Mouse (Mus musculus) cerebellum, postnatal 25 days (tissue): ENCODE data around the gene Commd7.
A peak's percentile ranks its signal among the peaks of the same experiment; 100 is the strongest.

Source experiments
- DNase-seq, 2 experiments: peaks; one replicate each; pipeline ENCODE4 v3.0.0; 2021; ENCODE audit warnings: mixed read lengths in 2 of 2

The Commd7 gene

DNA sequence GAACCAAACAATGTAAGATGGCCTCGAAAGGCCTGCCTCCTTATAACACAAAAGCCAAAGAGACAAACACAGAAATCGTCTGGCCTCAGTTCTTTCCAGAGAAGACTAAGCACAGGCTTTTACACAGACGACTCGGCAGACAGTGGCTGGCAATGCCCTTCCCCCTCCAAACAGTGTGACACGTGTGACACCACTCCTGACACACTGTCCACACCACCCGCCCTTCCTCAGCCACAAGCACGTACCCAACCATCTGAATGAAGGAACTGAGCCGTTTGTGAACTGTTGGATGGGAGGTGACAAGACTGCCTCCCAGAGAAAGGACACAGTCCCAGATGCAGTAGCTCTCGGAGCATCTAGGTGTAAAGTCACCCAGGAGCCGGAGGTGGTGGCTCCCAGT, 13.7 kb downstream of the Commd7 start:
- DNase-seq = no peak

DNA sequence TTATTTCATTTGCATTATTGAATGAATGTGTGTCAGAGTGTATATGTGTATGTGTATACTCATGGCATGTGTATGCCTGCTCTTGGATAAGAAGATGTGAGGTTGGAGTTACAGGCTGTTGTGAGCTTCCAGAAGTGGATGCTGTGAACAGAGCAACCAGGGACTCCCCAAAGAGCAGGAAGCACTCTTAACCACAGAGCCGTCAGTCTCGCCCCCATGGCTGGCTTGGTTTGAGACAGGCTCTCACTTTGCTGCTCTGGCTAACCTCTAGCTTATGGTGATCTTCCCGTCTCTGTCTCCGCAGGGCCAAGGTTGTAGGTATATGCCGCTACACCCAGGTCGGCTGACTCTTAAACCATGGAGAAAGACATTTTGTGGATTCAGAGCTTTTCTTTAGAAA, 14.1 kb downstream of the Commd7 start:
- no peak for DNase-seq

DNA sequence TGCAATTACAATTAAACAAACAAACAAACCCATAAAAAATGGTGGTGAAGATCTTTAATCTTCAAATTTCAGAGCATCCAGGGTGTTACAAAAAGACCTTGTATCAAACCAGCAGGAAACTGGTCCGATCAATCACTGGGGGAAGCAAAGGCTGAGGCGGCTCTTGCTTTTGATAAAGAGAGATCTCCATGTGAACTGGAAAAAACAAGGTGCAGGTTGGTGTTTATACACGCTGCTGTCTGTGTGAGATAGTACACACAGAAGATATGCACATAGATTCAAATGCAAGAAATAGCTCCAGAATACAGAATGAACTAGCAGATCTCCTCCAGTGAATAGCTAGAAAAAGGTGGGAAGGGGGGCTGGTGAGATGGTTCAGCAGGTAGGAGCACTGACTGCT, 15.7 kb downstream of the Commd7 start:
- no peak for DNase-seq

DNA sequence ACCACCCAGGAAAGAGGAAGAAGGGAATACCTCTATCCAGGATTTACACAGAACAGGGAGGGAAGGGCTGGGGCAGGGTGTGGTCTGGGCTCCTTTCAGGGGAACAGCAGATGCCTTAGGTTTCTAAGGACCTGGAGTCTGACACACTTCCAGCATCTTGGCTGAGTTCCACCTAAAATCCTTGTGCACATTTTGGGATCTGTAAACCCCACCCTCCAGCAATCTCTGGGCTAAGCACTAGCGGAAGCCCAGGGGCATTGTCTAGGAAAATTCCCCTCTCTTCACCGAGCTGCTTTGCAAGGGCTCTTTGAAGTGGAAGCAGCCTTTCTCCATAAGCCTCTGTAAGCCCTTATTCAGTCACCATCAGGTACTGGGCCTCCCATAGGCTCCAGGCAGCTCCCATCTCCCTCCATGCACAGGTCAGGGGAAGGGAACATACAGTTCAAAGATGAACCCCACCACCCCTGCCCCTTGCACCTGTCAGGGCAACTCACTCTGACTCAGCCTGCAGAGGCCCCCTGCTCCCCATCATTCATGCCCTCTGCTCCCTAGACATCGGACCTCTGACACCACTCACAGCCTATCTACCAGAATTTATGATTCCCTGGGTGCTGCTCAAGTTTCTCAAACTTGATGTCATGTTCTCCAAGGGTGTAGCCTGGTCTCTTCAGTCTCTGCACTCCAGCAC, 19.8 kb downstream of the Commd7 start:
- DNase-seq = no peak

DNA sequence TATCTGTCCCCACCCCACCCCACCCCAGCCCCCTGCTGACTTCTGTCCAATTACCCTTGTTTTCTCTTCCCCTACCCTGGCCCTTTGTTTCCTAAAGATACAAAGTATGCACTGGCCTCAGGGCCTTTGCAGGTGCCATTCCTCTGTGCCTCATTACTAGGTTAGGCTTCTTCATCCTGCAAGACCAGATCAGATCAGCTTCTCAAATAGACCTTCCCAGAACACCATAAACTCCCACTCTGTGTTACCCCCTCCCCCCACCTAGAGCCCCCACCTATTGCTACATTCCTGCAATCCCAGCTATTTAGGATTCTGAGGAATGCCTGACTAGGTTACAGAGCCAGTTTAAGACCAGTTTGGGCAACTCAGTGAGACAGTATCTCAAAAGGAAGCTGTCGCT, 20.8 kb downstream of the Commd7 start:
- DNase-seq = no peak

DNA sequence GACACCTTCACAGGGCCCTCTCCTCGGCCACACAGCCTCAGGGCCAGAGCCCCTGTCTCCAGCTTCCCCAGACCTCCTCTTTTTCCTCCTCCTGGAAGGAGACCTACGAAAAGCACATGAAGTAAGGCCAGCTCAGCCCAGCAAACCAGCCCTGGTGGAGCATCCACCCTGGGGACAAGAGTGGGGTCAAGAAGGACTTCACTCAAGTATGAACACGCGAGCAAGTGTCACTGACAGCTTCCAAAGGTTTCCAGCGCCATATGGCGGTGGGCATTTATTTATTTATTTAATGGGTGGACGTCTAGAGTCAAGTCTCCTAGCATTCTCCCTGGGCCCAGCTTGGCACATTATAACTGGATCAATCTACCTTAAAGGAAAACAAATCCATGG, 21.3 kb downstream of the Commd7 start:
- no peak for DNase-seq

DNA sequence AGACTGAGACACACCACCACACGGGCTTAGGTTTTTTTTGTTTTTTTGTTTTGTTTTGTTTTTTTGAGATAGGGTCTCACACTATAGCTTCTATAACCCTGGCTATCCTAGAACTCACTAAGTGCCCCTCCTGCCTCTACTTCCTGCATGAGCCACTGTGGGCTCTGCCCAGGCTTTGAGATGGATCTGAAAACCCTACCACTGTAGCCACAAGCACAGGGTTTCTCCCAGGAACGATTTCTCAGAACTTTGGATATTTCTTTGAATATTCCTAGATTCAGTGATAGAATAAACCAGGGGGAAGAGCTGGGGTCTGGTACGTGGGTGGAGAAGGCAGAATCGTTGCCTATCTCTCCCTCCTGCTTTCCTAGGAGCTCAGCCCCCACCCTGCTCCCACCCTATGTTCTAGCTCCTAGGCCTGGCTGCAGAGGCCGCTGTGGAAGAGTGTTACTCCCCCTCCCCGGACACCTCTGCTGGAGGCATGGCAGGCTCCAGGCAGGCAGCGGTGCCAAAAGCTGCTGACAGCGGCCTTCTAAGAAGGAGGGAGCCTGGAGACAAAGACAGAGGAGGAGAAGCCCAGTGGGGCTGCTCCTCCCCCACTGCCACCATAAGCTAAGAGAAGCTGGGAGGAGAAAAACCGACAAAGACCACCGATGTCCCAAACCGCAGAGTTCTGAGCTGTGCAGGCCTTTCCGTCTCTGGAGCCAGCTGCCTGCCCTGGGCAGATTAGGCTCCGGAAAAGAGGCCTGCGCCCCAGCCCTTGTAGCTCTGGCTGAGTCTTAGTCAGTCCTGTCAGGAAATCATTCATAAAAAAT, 21.9 kb downstream of the Commd7 start:
- DNase-seq = peak in 1 of 2 experiments; percentile 22

DNA sequence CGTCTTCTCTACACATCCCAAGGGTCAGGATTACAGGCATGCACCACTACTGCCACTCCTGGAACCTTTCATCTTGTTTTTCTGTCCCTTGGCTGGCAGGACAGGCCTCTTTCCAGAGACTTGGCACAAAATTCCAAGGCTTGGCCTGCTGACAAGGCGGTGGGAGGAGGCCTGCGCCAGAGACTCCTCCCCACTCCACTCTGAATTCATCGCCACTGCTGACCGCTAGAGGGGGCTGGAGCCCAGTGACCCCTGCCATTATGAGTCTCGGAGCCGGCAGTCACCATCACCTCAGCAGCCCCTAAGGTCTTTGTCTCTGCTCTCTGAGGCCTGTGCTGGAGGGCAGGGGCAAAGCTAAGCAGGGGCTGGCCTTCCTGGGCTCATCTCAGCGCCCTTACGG, 23.0 kb downstream of the Commd7 start:
- DNase-seq = peak; percentile 98

DNA sequence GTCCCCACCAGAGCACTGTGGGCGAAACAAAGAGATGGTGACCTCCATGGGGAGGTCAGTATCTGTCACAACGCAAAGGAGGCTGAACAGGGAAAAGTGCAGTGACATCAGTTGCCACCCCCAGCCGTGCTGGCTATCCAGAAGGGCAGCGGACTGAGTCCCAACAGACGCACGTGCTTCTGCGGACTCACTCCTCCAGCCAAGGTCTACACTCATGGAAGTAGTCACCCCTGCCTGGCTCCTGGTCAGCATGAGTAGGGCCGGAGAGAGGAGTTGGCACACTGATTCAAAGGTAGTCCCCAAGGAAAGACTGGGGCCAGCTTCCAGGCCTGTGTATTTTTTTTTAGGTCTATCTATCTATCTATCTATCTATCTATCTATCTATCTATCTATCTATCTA, 23.5 kb downstream of the Commd7 start:
- peak; percentile 41 to 52 for DNase-seq

DNA sequence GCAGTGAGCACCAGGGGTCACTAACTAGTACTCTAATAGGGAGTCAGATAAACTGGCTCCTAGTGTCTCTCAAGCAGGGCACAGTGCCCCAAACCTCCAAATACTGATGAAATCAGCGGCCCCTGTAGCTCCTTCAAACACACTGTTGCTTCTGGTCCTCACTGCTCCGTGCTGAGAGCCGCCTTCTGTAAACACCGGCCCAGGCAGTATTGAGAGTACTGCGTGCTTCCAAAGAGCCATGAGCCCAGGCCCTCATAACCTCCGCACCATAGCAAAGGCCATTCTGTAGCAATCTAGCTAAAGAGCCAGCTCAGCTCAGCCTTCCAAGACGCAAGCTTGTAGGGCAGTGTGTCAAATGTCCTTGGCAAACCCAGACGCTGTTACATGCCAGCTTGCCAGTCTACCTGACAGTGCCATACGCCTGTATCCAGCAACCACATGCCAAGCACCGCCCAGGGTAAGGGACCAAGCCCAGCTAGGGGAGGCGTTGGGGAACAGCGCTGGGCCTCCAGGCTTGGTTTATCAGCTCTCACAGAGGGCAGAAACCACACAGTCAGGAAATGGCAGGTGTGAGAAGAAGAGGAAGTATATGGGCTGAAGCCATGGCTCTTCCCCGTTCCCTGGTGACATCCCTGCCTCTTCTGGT, 24.6 kb downstream of the Commd7 start:
- peak; percentile 90 to 92 for DNase-seq

DNA sequence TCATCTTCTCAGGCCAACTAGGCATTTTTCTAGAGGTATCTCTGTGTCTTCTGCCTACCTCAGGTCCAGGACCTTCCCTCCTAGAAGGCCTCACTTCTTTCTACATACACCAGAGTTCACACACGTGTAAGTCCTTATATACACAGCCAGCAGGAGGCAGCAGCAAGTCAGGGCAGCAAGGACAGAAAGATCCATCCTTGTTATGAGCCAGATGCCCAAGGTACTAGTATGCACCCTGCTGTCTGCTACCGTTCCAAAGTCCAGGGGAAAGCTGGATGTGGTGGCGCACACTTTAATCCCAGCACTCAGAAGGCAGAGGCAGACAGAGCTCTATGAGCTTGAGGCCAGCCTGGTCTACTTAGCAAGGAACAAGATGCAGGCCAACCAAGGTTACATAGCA, 26.2 kb downstream of the Commd7 start:
- no peak for DNase-seq

DNA sequence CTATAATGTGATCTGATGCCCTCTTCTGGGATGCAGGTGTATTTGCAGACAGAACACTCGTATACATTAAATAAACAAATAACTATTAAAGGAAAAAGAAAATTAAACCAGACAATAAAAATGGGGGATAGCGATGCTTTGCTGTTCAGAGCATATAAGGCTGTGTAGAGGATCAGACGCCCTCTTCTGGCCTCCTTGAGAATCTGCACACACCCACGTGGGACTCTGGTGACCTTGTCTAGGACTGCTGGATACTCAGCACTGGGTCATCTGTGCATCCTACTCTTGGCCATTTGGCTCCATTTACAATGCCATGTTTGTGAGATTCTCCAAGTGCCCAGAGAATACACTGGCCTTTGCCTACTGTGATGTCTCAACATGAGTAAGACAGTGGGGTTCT, 28.9 kb downstream of the Commd7 start:
- DNase-seq = no peak

DNA sequence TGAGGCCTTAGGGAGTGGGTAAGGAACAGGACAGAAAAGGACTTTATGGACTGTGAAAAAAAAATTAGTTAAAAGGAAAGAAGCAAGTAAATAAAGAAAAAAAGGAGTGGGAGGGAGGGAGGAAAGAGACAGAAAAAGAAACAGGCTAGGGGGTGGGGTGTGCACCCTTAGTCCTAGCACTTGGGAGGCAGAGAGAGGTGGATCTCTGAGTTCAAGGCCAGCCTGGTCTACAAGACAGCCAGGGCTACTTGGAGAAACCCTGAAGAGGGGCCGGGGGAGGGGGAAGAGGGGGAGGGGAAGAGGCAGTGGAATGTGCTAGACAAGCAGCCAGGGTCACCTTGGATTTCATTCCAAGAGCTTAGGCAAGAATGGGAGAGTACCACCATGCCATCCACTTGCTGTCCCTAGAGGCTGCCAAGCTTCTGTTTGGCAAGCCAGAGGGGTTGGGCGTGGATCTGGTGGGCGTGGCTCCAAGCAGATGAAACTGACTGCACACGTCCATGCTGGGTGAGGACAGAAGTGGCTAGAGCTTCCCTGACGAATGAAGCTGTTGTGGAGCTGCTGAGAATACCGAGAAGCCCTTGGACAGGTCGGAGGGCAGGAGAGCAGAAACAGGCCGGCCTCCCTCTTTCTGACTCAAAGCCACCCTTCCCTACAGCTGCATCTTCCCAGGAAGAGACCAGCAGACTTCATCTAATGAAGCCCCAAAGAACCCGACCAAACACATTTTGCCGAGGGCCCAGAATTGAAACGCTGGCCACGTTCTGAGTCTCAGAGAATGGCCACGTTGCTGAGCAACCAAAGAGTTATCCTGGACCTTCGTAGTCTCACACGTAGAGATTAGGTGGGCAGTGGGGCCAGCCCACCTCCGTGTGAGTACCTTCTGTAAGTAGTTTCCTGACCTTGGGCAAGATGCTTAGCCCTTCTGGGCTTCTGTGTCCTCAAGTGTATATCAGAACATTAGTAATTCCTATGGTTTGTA, 31.6 kb downstream of the Commd7 start:
- peak in 1 of 2 experiments; percentile 38 for DNase-seq

DNA sequence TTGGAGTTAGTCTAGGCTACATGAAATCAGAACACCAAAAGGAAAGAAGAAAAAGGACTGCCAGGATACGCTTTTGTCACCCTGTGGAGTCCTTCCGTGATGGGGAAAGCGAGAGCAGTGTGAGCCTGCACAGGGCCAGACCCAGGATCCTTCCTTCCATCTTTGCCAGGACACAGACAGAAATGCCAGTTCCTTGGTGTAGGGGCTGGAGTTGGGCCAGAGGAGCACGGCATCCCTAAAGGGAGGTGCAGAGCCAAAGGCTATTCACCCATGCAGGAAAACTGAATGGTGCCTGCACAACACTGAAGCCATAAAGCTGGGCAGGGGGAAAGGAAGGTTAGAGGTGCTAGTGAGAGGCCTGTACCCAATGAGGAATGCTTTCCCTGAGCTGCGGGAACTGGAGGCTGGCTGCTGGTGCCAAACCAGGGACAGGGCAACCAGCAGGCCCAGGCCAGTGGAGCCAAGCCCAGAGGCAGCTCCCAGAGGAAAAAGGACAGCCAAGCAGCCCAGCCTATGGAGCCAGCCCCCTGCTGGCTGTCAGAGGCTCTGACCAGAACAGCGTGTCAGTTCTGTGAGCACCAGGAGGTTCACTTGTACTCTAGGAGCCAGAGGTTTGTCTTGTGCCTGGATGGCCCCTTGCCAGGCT, 32.4 kb downstream of the Commd7 start:
- DNase-seq = peak; percentile 63 to 71

DNA sequence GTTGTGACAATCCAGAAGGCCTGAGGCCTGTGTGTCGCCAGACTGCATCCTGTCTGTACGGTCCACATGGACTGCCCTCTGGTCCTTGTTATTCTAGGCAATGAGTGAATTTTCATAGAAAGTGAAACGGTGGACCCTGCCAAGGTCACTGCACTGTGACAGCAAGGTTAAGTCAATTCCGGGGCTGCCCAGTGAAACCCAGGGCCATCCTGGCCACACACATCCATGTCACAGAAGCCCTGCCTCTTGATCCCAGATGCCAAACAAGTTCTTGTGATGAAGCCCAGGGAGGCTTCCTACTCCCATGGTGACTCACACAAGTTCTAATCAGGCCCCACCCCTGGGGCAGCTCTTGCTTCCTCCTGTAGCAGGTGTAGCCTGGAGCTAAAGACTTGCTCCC, 35.0 kb downstream of the Commd7 start:
- no peak for DNase-seq

DNA sequence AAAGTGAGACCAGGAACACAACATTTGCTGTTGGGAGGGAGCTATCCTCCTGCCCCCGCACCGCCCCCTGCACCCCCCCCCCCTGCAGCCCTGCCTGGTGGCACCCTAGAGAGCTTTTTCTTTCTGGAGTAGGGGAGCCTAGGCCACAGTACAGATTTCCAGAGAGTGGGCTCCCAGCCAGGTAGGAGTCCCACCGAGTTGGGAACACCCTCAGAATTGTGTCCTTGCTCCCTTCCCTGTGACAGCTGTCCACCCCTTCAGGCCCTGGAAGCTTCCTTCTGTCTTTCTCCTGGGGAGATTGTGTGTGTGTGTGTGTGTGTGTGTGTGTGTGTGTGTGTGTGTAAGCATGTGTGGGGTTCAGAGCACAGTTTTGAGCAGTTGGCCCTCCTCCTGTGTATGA, 35.6 kb downstream of the Commd7 start:
- no peak for DNase-seq

DNA sequence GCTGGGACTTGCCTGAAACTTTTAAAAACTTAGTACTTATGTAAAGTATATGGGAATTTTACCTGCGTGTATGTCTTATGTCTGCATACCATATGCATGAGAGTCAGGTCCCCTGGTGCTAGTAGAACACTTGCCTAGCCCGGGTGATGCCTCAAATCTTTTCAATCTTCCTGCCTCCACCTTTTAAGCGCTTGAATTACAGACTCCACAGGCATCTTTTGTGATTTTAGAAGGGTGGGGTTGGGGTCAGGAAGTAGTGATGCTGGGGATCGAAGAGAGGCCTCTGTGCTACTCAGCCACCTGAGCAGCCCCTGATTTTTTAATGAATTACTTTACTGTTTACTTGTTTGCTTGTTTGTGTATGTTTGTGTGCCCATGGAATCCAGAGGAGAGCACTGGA, 37.6 kb downstream of the Commd7 start:
- DNase-seq = no peak

DNA sequence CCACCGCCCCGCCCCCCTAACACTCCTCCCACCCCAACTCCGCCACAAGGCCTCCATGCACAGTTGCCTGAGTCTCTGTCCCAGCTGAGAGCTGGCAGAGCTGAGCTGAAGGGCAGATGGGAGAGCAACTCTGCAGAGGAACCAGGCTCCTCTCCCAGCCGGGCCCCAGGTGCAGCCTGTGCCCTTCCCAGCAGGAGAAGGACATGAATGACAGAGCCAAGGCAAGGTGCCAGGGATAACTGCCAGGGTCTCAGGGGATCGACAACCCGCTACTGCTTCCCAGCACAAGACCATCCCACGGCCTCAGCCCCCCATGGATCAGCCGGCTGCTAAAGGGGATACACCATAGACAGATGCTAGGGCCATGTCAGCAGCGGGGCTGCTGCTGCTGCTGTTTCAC, 39.4 kb downstream of the Commd7 start:
- DNase-seq = peak; percentile 92 to 93

DNA sequence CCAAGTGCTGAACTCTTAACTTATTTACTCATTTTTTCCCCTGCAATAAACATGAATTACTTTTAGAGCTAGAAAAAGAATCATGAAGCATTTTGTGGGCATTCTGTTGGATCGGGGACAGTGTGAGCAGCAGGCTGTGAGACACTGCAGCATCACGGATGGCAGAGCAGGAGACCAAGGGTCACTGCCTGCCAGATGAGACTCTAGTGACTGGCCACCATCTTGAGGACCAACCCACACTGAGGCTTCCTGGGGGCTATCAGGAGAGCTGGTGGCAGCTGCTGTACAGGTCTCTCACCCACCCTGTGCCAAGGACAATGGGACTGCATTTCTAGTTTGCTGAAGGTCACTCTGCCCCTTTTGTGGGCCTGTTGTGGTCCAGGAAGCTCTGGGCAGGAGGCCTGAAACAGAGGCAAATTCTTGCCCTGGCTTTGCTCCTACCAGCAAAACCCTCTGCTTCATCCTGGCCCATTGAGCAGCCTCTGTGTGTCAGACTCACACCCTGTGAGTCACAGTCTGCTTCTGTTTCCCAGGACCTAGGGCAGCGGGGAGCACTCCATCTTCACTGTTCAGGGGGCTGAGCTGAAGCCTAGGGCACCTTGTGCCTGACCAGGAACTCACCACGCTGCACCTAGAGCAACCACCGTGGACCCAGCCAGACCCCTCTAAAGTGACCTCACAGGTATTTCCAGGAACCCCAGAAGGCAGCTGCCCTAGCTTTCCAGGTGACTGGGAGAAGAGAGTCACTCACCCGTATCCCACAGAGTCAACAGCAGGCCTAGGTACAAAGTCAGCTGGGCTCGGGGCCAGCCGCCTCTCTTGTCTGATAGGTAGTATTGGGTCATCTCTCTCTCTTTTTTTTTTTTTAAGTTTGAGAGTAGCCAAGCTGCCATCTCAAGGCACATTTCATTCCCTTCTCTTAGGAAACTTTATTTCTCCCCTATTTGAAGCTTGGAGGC, 40.2 kb downstream of the Commd7 start:
- DNase-seq = peak; percentile 51 to 67

DNA sequence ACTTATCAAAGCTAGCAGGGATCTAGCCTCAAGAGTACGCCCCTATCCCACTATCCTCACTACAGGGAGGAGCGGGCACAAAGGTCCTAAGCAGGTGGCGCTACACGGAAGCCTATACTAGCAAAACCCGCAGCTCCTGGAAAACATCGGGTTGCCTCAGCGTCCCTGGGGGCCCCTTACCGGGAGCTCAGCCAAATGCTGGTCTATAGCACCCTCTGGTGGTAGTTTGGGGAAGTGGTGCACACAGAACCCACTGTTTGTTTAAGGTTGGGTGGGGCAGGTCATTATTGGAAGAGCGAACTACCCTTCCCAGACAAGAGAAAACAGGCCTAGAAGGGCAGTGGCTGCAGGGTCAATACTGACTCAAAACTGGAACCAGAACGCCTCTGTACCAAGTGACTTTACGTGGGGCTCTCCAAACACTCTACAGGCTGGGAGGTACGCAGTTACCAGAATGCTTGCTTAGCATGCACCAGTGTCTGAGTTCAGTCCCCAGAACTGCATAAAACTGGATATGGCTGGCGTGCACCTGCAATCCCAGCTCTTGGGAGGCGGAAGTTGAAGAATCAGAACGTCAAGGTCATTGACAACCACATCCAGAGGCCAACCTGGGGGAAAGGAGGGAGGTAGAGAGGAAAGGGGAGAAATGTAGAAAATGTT, 45.9 kb downstream of the Commd7 start:
- peak; percentile 88 to 91 for DNase-seq
